Mouse (Mus musculus) urinary bladder, postnatal 10 days (tissue): ENCODE results near the gene Mrpl48.

Source experiments
- DNase-seq: peaks from one replicate; pipeline ENCODE4 v3.0.0; 2022; ENCODE audit warnings: low spot score

Gene Mrpl48

GRCm38 (mm10) chr7:100608130-100608741 is at the start of gene Mrpl48:
TSS of gene Mrpl48 (minus strand) at chr7:100608301.
- DNase-seq: peak; percentile 11

GRCm38 (mm10) chr7:100656739-100657138 is 48.6 kb upstream of the Mrpl48 start:
- no peak for DNase-seq

- DNase-seq: no peak
These were observed 46.3 kb upstream of the Mrpl48 start for GRCm38 (mm10) chr7:100654441-100654840.

- DNase-seq: no peak
These were observed 45.6 kb upstream of the Mrpl48 start for GRCm38 (mm10) chr7:100653480-100654266.

- DNase-seq: no peak
These were observed 42.9 kb upstream of the Mrpl48 start for GRCm38 (mm10) chr7:100651011-100651410.

- DNase-seq: no peak
These were observed 42.3 kb upstream of the Mrpl48 start for GRCm38 (mm10) chr7:100650421-100650820.

GRCm38 (mm10) chr7:100649826-100650225 is 41.7 kb upstream of the Mrpl48 start:
- no peak for DNase-seq

DNA sequence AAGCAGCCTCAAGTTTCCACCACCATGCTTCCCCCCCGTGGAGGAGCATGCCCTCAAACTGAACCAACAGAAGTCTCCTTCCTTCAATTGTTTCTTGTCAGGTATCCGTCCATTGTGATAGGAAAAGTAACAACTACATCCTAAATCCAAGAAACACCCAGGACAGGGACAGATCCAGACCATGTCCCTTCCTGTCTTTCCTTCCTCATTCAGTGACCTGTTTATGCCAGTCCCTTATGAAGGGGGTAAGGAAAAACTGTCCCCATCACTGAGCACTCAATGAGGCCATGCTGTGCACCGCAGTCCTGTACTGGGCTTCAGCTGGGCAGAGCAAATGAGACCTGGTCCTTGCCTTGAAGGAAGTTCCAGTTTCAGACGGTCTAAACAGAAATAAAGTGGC is 41.0 kb upstream of the Mrpl48 start:
- DNase-seq: no peak

DNA sequence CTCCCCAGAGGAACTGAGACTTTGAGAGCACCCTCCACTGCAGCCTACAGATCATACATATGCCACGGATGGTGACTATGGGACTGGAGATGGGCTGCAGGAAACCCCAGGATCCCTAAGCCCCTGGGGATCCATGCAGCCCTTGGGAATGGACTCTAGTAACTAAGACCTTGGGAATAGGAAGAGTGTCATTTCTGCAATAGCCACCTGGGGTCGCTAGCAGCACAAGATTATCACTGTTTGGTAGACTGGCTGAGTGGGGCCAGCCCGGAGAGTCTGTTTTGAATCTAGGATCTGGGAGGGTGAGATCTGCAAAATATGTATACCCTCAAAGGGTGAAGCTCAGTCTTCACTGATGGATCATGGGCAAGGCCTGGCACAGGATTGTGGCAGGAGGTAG is 37.0 kb upstream of the Mrpl48 start:
- no peak for DNase-seq

DNA sequence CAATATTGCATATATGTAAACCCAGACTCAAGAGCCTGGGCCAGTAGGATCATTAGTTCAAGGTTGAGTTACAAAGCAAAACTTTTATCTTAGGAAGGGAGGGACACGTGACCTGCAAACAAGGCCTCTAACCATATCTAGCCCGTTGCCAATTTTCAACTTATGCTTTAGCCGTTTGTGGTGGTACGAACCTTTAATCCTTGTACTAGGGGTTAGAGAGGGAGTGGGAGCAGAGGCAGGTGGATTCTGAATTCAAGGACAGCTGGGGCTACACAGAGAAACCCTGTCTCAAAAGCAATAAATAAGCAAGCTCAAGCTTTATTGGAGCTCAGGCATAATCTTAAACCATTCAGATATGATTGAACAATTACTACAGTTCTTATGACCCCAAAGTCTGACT is 34.3 kb upstream of the Mrpl48 start:
- DNase-seq: no peak

GRCm38 (mm10) chr7:100637657-100638056 is 29.6 kb upstream of the Mrpl48 start:
- DNase-seq: no peak

- DNase-seq: no peak
These were observed 16.4 kb upstream of the Mrpl48 start for GRCm38 (mm10) chr7:100624538-100624937.

DNA sequence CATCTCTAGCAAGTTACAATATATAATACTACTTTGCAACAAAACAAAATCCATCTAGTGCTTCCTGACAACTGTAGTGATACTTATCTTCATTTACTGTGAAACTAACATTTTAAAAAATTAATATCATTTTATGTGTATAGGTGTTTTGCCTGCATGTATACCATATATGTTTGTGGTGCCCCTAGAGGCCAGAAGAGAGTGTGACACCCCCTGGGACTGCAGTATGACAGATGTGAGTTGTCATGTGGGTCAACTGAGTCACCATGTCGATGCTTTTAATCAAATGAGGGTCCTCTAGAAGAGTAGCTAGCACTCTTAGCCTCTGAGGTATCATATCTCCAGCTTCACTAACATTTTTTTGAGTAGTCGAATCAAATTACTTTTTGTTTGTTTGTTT is 14.2 kb upstream of the Mrpl48 start:
- no peak for DNase-seq

DNA sequence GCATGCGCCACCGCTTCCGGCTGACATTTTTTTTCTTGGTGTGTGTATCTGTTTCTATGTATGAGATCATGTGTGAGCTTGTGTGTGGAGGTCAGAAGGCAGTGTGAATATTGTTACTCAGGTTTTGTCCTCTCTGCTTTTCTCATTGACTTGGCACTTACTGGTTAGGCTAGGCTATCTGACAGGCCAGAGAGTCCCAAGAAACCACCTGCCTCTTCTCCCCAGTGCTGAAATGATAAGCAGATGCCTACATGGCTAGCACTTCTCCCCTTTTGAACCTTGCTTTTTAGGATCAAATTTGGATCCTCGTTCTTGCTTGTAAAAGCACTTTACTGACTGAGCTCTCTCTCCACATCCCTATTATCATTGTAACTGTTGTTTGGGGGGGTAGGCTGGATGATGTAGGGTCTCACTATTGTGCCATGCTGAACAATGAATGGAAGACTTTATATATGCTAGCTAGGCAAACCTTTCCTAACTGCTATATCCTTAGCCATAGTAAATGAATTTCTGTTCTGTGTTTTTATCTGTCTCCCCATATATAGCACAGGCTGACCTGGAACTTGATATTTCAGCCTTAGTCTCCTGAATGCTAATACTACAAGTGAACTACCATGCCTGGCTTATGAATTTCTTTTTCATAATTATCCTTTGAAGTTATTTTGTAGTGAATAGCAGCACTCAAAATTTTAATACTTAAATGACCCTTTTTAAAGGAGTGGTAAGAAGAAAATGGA is 8.2 kb upstream of the Mrpl48 start:
- DNase-seq: no peak

- no peak for DNase-seq
These were observed 809 bp upstream of the Mrpl48 start for GRCm38 (mm10) chr7:100608910-100609309.

GRCm38 (mm10) chr7:100607214-100608129 is 629 bp downstream of the Mrpl48 start, which contains the start of gene Rab6a:
TSS of gene Rab6a (plus strand) at chr7:100607410.
- peak; percentile 87 for DNase-seq

GRCm38 (mm10) chr7:100600211-100600610 is 7.9 kb downstream of the Mrpl48 start:
- DNase-seq: no peak

- DNase-seq: no peak
These were observed 14.8 kb downstream of the Mrpl48 start for GRCm38 (mm10) chr7:100593349-100593748.

DNA sequence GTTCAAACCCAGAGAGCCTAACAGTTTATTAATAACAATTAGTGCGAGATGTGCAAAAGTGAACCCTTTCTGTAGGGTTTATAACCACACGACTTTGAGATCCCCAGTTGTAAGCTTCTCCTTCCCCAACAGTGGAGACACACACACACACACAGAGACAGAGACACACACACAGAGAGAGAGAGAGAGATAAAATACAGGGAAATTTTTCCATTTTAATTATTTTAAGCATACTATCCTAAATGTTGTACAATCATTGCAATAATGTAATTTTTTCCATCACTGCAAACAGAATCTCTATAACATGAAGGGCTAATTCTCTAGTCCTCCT is 16.6 kb downstream of the Mrpl48 start:
- DNase-seq: no peak

DNA sequence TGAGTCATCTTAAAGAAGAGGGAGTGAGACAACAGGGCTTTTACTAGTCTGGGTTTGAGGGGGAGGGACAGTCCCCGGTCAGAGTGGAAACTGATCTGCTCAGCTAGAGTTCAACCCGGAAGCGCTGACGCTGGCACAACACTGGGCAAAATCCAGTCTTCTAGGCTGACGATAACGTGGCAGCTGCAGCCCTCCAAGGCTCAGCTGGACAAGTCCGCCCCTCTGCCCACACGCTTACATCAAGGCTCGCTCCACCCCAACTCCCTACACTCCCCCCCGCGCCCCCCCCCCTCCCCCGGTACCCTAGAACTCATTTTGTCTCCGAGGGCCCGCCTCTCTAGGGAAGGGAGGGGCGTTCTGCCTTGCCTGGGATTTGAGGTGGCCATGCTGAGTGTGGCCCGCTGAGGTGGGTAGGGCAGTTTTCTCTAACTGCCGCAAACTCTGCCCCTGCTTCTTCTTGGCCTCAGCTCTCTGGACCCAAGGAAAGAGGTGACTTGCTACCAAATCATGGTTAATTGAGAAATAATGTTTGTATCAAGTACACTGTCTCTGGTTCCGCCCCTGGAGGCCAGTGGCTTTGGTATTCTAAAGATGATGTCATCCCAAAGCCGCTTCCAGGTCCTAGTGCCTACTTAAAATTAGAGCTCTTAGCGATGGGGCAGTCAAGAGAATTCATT is 17.1 kb downstream of the Mrpl48 start:
- DNase-seq: peak; percentile 26

DNA sequence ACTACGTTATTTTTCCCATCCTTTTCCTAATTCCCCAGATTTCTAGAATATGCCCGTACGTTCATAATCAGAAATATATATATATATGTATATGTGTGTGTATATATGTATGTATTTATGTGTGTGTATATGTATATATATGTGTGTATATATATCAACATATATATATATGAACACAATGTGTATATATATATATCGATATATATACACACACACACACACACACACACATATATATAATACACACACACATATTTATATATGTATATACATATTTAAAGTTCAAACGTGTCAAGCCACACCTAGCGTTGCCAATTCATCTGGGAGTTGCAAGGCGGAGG is 17.6 kb downstream of the Mrpl48 start:
- no peak for DNase-seq

DNA sequence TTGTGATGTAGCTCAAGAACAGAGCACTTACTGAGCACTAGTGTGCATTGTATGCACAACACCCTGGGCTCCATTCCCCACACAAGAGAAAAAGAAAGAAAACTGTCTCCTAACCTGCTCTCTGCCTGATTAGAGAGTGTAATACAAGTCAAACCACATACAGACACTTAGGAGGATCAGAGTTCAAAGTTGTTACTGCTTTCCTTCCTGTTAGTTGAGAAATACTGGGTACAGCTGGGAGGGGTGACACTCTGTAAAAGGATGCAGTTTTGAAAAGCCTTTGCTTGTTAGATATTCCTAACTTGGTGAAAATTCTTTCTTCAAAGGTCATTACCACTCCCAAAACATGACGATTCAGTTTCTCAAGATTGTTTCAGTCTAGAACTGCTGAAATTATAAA is 18.3 kb downstream of the Mrpl48 start:
- no peak for DNase-seq
